Comparison of ENCODE assay signal across 8 mouse cellular contexts in the genomic region with DNA sequence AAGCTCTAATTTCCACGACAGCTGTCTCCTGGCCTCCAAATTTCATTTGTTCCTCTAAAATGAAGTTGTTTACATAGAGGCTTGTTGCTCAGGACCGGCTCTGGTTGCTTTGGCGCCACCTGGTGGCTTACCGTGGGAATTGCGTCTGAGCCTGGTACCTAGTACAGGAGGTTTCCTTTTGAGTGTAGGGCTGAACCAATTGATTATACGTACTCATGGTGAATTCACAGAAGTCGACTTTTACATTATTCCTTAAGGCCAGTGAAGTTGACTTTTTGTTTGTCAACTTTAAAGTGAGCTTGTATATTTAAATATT.
A peak's percentile ranks its signal among the peaks of the same experiment; 100 is the strongest.
DNase-seq lines count a peak whose midpoint lies in the region; ATAC-seq lines count a peak whose summit lies in the region.

No protein-coding gene starts in this region.

- no peaks in the 10 kb centered on the region for H3K4me1 ChIP-seq in forebrain, embryonic 14.5 days (ENCODE audit: control insufficient read depth, insufficient read depth, low read length)
- H3K4me1 ChIP-seq in hindbrain, embryonic 11.5 days (replicated peaks; ENCODE audit: control insufficient read depth, insufficient read depth, low read length): no peaks in the 10 kb centered on the region

- peak; percentile 91 for ATAC-seq in forebrain, embryonic 14.5 days
- peak; percentile 83 for ATAC-seq in hindbrain, embryonic 11.5 days (ENCODE audit: low FRiP score)

- peak; percentile 60 for DNase-seq in MN1 (ENCODE audit: low spot score)
- DNase-seq in cerebellum, adult 11 months: peak; percentile 59
- peak; percentile 85 for DNase-seq in forebrain, embryonic 14.5 days (ENCODE audit: low spot score)
- peak; percentile 89 for DNase-seq in hindbrain, embryonic 11.5 days (ENCODE audit: low spot score)
- peak; percentile 90 for DNase-seq in layer of hippocampus, adult 9-10 months (ENCODE audit: low spot score)
- peak; percentile 73 for DNase-seq in lung, postnatal 25 days (ENCODE audit: low spot score)
- peak; percentile 75 for DNase-seq in retina, postnatal 1 day
- peak; percentile 81 to 84 for DNase-seq in thymus, postnatal 36 days

- H3K27ac ChIP-seq in forebrain, embryonic 14.5 days (ENCODE audit: low read depth, low read length): no peak overlapping the region
- no peak overlapping the region for H3K27ac ChIP-seq in hindbrain, embryonic 11.5 days (ENCODE audit: low read depth, low read length)

- H3K4me2 ChIP-seq in forebrain, embryonic 14.5 days (ENCODE audit: low read length): no peak overlapping the region
- H3K4me2 ChIP-seq in hindbrain, embryonic 11.5 days (replicated peaks; ENCODE audit: low read depth, low read length): no peak overlapping the region

- no peak overlapping the region for H3K4me3 ChIP-seq in forebrain, embryonic 14.5 days (ENCODE audit: low read depth, low read length)
- H3K4me3 ChIP-seq in hindbrain, embryonic 11.5 days (ENCODE audit: low read depth, low read length): no peak overlapping the region

- H3K9me3 ChIP-seq in forebrain, embryonic 14.5 days (replicated peaks; ENCODE audit: control insufficient read depth, low read length): no peaks in the 10 kb centered on the region
- H3K9me3 ChIP-seq in hindbrain, embryonic 11.5 days (ENCODE audit: control insufficient read depth, low read length): no peaks in the 10 kb centered on the region

- H3K9ac ChIP-seq in forebrain, embryonic 14.5 days (ENCODE audit: low read length): no peak overlapping the region
- H3K9ac ChIP-seq in hindbrain, embryonic 11.5 days (ENCODE audit: low read depth, low read length): no peak overlapping the region

- H3K27me3 ChIP-seq in forebrain, embryonic 14.5 days (replicated peaks; ENCODE audit: control insufficient read depth, insufficient read depth, low read length): no peaks in the 10 kb centered on the region
- H3K27me3 ChIP-seq in hindbrain, embryonic 11.5 days (ENCODE audit: control insufficient read depth, insufficient read depth, low read length): no peaks in the 10 kb centered on the region

- WGBS in forebrain, embryonic 14.5 days: 3% methylated on average over 7 of the region's 7 CpGs
- WGBS in hindbrain, embryonic 11.5 days: 8% methylated on average over 7 of the region's 7 CpGs

- no peaks in the 10 kb centered on the region for H3K36me3 ChIP-seq in forebrain, embryonic 14.5 days (ENCODE audit: control insufficient read depth, insufficient read depth, low read length)
- H3K36me3 ChIP-seq in hindbrain, embryonic 11.5 days (ENCODE audit: control insufficient read depth, insufficient read depth, low read length): no peaks in the 10 kb centered on the region
